Mouse (Mus musculus): ENCODE results near the gene Akap13. TPM values are rescaled to one million over a fixed set of nuclear protein-coding genes. Genes with fewer than 3 reads are reported as not detected.

The Akap13 gene
- total and polyA plus RNA-seq, 3 experiments = 16.8 to 72.0 (median 64.1) TPM

DNA sequence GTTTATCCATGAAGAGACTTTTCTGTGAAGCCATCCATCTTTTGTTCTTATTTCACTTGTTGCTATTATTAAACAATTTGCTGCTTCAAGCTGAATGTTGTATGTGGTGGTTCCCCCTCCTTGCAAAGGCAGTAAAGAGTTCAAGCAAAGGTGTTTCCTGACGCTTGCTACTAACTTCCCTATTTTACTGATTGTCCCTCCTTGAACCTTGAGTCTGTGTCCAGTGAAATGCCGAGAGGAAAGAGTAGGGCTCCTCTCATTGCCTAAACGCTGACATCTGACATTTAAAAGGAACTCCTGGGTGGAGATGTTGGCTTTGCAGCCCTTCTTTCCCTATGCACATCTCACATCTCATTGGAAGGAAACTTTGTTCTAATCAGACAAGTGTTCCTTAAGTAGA is 183.4 kb downstream of the Akap13 start:
- H3K27me3 ChIP-seq (ENCODE audit: control insufficient read depth, insufficient read depth, low read length) = no peaks in the 10 kb centered on the region
- intact Hi-C loops (cut with DNase I) = loop anchor here (2.0 to 5.0 kb wide), 3 partner anchors 26 to 99 kb away; no protein-coding TSS in a partner anchor
- H3K4me1 ChIP-seq (ENCODE audit: control insufficient read depth, insufficient read depth, low read length) = peaks cover 23% of the 10 kb centered on the region
- H3K36me3 ChIP-seq (ENCODE audit: control insufficient read depth, insufficient read depth, low read length) = peaks cover 39% of the 10 kb centered on the region
- DNase-seq = no peak
- H3K27ac ChIP-seq = no peak overlapping the region
- H3K9ac ChIP-seq (ENCODE audit: low read depth, low read length) = peak overlapping the region; percentile 30; the same call in 1 of the 2 replicates
- 38% methylated on average over 3 of the region's 3 CpGs for WGBS
- TF ChIP-seq POLR2A (IDR thresholded peaks at IDR 0.05; ENCODE audit: insufficient read depth, low read depth, low read length) = no peak
- TF ChIP-seq EP300 (IDR thresholded peaks at IDR 0.05; ENCODE audit: insufficient read depth, low read depth, low read length) = no peak
- no peak for TF ChIP-seq CTCF (IDR thresholded peaks at IDR 0.05)
- no peaks in the 10 kb centered on the region; the same call in none of the 2 replicates for H3K79me2 ChIP-seq (replicated peaks; ENCODE audit: control insufficient read depth, insufficient read depth, low read length)
- no peak overlapping the region for H3K4me3 ChIP-seq

DNA sequence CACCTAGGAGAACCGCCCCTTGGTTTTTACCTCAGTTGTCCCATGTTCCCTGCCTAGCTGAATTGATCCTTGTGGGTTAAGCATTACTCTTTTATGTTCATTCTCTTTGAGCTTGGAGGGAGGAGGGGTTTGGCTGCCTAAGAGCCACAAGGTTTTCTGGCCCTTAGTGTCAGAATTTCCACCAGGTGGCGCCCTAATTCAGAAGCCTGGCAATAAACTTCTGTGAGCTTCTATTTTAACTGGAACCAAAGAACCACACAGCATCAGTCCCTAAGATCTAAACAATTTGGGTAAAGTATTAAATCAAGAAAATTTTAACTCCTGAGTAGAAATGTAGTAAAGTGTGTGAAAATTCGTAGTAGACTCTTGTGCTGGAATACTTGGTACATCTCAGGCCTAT is 184.2 kb downstream of the Akap13 start:
- no peak overlapping the region for H3K4me3 ChIP-seq
- H3K4me1 ChIP-seq (ENCODE audit: control insufficient read depth, insufficient read depth, low read length) = peaks cover 29% of the 10 kb centered on the region
- peak; percentile 57; the same call in 1 of the 2 replicates for TF ChIP-seq EP300 (IDR thresholded peaks at IDR 0.05; ENCODE audit: insufficient read depth, low read depth, low read length)
- TF ChIP-seq CTCF (IDR thresholded peaks at IDR 0.05) = peak; percentile 90
- TF ChIP-seq POLR2A (IDR thresholded peaks at IDR 0.05; ENCODE audit: insufficient read depth, low read depth, low read length) = no peak
- H3K27me3 ChIP-seq (ENCODE audit: control insufficient read depth, insufficient read depth, low read length) = no peaks in the 10 kb centered on the region
- 31% methylated on average over 3 of the region's 3 CpGs for WGBS
- peaks cover 41% of the 10 kb centered on the region for H3K36me3 ChIP-seq (ENCODE audit: control insufficient read depth, insufficient read depth, low read length)
- DNase-seq = peak; percentile 79 to 80
- H3K9ac ChIP-seq (ENCODE audit: low read depth, low read length) = no peak overlapping the region; the same call in 1 of the 2 replicates
- intact Hi-C loops (cut with DNase I) = loop anchor here (2.0 to 5.0 kb wide), 3 partner anchors 27 to 98 kb away; no protein-coding TSS in a partner anchor
- H3K27ac ChIP-seq = peak overlapping the region; percentile 74
- peaks cover 2% of the 10 kb centered on the region for H3K79me2 ChIP-seq (replicated peaks; ENCODE audit: control insufficient read depth, insufficient read depth, low read length)

DNA sequence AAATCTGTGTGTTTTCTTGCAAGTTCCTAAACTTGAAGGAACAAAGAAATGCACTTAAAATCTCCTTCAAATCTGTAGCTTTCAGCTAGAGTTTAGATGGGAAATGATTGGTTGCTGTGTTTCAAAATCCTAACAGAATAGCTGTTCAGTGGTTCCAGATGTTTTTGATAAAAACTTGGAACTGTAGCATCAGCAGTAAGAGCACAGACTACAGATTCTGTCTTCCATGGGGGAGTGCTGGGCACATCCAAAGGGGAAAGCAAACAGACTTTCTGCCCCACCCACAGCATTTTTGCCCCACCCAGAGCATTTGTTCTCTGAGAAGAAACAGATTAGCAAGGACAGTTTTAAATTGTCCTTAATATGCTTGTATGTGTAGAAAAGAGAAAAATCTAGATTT is 184.7 kb downstream of the Akap13 start:
- H3K4me1 ChIP-seq (ENCODE audit: control insufficient read depth, insufficient read depth, low read length) = peaks cover 31% of the 10 kb centered on the region
- no peak overlapping the region for H3K9ac ChIP-seq (ENCODE audit: low read depth, low read length)
- H3K27ac ChIP-seq = peak overlapping the region; percentile 74
- no peaks in the 10 kb centered on the region for H3K27me3 ChIP-seq (ENCODE audit: control insufficient read depth, insufficient read depth, low read length)
- intact Hi-C loops (cut with DNase I) = loop anchor here (2.0 to 10.0 kb wide), 3 partner anchors 42 to 185 kb away; no protein-coding TSS in a partner anchor
- H3K79me2 ChIP-seq (replicated peaks; ENCODE audit: control insufficient read depth, insufficient read depth, low read length) = peaks cover 4% of the 10 kb centered on the region
- TF ChIP-seq EP300 (IDR thresholded peaks at IDR 0.05; ENCODE audit: insufficient read depth, low read depth, low read length) (no peak), POLR2A (IDR thresholded peaks at IDR 0.05; ENCODE audit: insufficient read depth, low read depth, low read length) (no peak), CTCF (IDR thresholded peaks at IDR 0.05) (no peak)
- H3K4me3 ChIP-seq = no peak overlapping the region
- peaks cover 40% of the 10 kb centered on the region for H3K36me3 ChIP-seq (ENCODE audit: control insufficient read depth, insufficient read depth, low read length)
- DNase-seq = peak in 1 of 2 experiments; percentile 58

- no peak for TF ChIP-seq CTCF (IDR thresholded peaks at IDR 0.05)
- TF ChIP-seq EP300 (IDR thresholded peaks at IDR 0.05; ENCODE audit: insufficient read depth, low read depth, low read length) = no peak
- TF ChIP-seq POLR2A (IDR thresholded peaks at IDR 0.05; ENCODE audit: insufficient read depth, low read depth, low read length) = no peak
- no peak overlapping the region for H3K4me3 ChIP-seq
- H3K36me3 ChIP-seq (ENCODE audit: control insufficient read depth, insufficient read depth, low read length) = peaks cover 44% of the 10 kb centered on the region
- intact Hi-C loops (cut with DNase I) = loop anchor here (2.0 to 10.0 kb wide), 3 partner anchors 42 to 184 kb away; no protein-coding TSS in a partner anchor
- WGBS = 22% methylated on average over 2 of the region's 2 CpGs
- no peaks in the 10 kb centered on the region for H3K27me3 ChIP-seq (ENCODE audit: control insufficient read depth, insufficient read depth, low read length)
- peaks cover 4% of the 10 kb centered on the region for H3K79me2 ChIP-seq (replicated peaks; ENCODE audit: control insufficient read depth, insufficient read depth, low read length)
- H3K4me1 ChIP-seq (ENCODE audit: control insufficient read depth, insufficient read depth, low read length) = peaks cover 31% of the 10 kb centered on the region
- no peak for DNase-seq
- no peak overlapping the region for H3K9ac ChIP-seq (ENCODE audit: low read depth, low read length)
- H3K27ac ChIP-seq = peak overlapping the region; percentile 74
Measured at GRCm38 (mm10) chr7:75640671-75641070, 185.3 kb downstream of the Akap13 start.

GRCm38 (mm10) chr7:75641415-75642177 is 186.3 kb downstream of the Akap13 start:
- WGBS = 28% methylated on average over 9 of the region's 9 CpGs
- intact Hi-C loops (cut with DNase I) = loop anchor here (2.0 to 10.0 kb wide), 3 partner anchors 41 to 183 kb away; no protein-coding TSS in a partner anchor
- no peak for DNase-seq
- Histone ChIP-seq H3K36me3 (ENCODE audit: control insufficient read depth, insufficient read depth, low read length) (peaks cover 47% of the 10 kb centered on the region), H3K4me1 (ENCODE audit: control insufficient read depth, insufficient read depth, low read length) (peaks cover 33% of the 10 kb centered on the region), H3K79me2 (replicated peaks; ENCODE audit: control insufficient read depth, insufficient read depth, low read length) (peaks cover 4% of the 10 kb centered on the region), H3K27ac (peak overlapping the region; percentile 74), H3K27me3 (ENCODE audit: control insufficient read depth, insufficient read depth, low read length) (no peaks in the 10 kb centered on the region), H3K4me3 (no peak overlapping the region), H3K9ac (ENCODE audit: low read depth, low read length) (peak overlapping the region; percentile 38)
- 0 out of 2 replicates have a peak, but pooled peaks have one; percentile 14 for TF ChIP-seq EP300 (IDR thresholded peaks at IDR 0.05; ENCODE audit: insufficient read depth, low read depth, low read length)
- TF ChIP-seq CTCF (IDR thresholded peaks at IDR 0.05) = no peak

Measured in heart, adult 2 months (tissue).